Mouse (Mus musculus) urinary bladder, adult 2 months (tissue): Measurements from ENCODE around the gene Gm10160. TPM values are rescaled to one million over a fixed set of nuclear protein-coding genes. Genes with fewer than 3 reads are reported as not detected.
"Not testable (repeated sequence)": the region's sequence is repeated elsewhere in the genome, so short reads cannot be mapped to it uniquely, and the experiment has no call there.

ENCODE experiments used
- DNase-seq: peaks from one replicate; pipeline ENCODE4 v3.0.0; 2022; ENCODE audit warnings: low spot score
- polyA plus RNA-seq: library from polyadenylated mRNA; depleted of rRNA; stranded (reverse); fragments of >200 nt; gene quantifications from 2 replicates; pipeline ENCODE4 v1.2.3, GENCODE M21; 2012

Gene Gm10160
- polyA plus RNA-seq, 1 experiment, result not detected

DNA sequence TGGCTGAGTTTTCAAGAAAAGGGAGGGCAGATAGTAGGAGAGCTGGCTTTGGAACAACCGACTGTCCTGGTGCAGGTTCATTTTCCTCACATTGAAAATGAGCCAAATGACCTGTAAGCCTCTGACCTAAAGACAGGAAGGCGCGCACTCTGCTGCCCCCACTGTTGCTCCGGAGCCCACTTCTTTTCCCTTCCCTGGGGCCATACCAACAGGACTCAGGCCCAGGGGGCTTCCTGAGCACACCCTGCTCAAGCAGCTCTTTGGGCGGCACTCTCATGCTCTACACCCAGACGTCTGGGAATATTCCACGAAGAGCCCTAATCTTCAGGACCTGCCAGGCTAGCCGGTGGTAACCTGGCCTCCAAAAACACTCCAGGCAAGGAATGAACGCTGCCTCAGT, 2.6 kb upstream of the Gm10160 start:
- DNase-seq, result no peak

DNA sequence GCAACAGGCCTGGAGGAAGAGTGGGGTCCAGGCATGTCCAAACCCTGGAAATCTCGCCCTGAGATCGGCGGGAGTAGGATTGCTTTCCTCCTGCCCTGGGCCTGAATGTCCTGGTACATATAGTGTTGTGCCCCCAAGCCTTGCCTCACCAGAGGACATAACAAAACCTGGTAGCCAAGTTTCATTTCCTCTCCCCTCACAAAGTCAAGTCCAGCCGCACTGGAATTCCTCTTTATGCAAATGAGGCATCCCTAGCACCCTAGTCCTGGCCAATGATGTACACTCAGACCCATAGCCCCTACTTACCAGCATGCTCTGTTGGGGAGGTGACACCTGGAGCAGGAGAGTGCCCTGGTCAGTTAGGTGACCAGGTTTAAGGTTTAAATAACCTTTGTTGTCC, 627 bp upstream of the Gm10160 start:
- no peak for DNase-seq

DNA sequence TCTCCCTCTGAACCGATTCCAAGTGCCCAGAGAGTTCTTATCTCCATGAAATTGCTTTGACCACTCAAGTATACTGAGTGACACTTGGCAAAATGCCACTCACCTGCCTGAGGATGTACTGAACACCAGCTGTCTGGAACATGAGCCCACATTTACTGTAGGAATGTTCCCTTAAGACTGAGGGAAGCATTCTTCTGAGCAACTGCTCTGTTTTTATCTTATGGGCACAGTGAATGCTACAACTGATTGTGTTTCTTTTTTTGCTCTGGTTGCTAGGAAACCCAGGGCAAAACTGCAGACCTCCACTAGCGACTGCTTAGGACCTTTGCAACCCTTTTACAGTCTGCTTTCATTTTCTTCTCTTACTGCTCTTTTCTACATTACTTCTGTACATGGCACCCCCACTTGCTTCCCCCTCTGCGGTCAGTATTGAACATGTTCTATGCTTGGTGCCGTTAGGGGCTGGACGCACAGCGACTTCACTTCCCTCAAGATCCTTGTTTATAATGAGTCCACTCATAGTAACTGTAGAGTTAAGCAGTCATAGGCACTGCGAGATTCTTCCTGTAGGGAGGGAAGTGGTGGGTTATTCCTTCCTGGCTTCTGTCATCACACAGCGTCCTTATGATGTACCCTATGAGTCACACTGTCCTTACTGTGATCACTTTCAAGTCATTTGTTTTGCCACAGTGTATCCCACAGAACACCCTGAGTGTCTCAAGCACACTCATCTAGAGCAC, 856 bp downstream of the Gm10160 start:
- no peak for DNase-seq

DNA sequence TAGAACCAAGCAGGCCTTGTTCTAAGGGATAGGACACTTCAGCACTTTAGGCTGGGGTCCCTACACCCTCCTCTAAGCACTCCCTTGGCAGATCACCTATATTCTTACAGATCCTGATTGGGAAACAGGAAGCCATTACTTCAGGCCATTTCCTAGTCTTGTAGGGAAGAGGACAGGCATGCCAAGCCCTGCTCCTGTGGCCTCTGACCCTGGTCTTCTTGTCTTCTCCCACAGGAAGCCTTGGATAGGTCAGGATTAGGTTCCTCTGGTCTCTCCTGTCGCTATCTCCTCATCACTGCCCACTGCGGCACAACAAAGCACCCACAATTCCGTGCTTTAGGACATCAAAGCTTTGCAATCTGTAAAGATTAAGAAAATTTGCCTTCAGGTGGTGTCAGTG, 3.9 kb downstream of the Gm10160 start:
- DNase-seq, result no peak

DNA sequence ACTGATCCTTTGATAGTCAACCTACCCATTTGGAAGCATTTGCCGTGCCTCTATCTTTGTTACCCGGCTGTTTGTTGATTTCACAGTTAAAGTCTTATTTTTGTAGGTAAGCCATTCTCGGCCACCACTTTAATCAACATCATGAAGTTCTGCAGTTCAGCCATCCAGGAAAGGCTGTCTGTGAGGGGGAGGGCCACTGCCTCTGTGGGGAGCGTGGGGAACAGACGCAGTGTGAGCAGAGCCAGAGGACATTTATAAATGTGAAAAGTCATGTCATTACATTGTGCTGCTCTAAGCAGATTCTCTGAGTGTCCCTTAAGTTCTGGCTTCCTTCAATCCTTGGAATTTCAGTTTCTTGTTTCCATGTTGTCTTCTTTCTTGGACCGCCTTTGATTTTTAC, 5.4 kb downstream of the Gm10160 start:
- no peak for DNase-seq

DNA sequence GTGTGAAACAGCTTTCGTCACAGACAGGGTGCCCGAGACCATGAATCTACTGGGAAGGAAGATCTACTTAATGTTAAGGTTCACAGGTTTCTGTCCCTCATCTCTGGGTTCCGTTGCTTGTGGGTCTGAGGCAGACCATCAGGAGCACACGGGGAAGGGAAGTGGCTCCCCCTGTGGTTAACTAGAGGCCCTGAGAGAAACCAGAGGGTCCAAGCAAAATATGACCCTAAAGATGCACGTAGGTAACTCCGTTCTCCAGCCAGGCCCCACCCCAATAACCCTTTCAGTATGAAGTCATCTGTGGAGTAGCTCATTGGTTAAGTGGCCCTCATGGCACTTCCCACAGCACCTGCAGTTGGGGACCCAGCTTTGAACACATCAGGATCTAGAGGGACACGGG, 6.0 kb downstream of the Gm10160 start:
- DNase-seq, result no peak

DNA sequence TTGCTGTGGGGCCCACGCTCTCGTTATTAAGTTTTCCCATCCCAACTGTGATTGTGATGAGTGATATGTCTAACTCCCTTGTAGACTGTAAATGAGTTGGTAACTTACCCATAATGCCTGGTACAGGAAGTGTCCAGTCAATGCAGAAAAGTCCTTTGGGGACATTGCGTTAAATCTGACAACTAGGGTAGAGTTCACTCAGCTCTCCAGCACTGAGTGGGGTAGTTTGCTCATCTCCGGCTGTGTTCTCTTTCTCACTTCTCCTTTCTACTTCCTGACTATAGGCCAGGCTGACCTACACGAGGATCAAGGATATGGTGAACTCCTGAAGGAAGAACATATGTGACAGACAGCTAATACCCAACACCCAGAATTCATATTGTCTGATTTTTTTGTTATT, 6.4 kb downstream of the Gm10160 start:
- DNase-seq, result no peak

DNA sequence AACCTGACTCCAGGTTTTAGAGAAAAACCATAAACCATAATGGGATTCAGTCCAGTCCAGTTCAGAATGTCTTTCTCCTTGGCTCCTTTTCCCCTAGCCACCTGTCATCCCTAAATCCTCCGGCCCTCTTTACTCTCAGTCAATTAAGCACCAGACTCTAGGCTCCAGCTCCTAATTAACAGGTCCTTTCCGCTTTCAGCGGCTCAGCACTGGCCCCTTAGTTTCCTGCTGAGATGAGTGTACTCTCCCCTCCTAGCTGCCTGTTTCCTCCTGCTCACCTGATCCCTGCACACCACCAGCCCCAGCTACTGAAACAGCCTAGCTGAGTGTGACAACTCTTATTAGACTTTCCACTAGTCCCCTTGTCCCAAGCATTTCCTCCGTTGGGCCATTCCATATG, 7.8 kb downstream of the Gm10160 start:
- no peak for DNase-seq

DNA sequence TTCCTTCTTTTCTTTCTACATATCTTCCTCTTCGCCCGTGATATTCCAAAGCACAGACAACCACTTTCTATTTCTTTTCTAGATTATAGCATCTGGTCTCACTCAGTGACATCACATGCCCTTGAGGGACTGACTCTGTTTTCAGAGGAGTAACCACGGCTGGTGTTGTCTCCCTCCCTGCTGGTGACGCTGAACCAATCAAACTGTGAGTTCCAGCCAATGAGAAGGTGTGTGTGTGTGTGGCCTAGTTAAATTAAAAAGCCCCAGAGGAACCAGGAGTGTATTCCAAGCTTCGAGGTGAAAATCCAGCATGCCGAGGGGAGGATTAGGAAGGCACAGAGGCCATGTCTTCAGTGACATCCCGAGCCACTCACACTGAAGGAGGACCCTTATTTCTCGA, 8.6 kb downstream of the Gm10160 start:
- no peak for DNase-seq

DNA sequence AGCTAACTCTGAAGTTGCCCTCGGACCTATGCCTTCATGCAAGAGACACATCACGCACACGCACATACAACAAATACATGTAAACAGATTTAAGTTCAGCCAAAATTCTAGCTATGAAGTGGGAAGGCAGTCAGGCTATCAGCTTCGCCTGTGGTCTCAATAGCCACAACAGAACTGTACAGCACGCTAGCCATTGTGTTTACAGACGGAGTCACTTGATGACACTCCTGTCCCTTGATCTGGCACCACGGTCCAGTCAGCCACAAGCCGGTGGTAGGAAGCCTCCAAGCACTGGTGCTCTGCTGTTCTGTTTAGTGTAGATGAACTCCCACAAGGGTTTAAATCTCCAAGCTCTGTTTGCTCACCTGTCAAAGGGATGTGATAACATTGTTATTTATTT, 9.6 kb downstream of the Gm10160 start:
- DNase-seq, result no peak

DNA sequence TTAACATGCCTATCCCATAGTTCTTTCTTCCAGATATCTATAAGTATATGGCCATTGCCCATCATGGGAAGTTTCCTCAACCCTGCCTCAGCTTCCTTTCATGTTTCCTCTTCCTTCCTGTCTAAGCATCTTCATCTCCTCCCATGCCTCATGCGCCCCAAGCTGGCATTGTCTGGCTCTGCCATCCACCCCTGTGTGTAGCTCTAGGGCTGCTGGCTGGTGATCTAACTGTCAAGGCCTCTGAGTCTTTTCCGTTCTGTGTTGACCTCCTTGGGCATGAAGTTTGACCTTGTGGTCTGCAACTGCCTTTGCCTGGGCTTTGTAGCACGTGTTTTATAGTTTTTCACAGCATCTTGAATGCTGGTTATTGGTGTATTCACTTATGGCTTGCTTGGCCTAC, 10.3 kb downstream of the Gm10160 start:
- DNase-seq, result no peak

DNA sequence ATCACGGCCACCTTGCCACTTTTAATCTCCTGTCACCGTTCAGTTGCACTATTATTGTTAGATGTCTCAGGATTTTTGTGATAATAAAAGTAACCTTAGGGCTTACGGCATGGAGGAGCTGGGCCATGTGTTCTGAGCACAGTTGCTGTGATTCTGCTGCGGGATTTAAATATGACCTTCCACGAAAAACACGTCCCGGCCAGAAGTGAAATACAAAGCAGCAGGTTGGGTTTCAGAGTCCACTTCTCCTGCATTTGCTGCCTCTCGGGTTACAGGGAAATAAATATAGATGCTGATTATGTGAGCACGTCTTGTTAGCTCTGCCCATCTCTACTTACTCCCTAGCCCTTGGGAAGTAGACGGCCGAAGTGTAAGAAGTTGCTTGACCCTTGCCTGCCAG, 10.8 kb downstream of the Gm10160 start:
- DNase-seq, result no peak

DNA sequence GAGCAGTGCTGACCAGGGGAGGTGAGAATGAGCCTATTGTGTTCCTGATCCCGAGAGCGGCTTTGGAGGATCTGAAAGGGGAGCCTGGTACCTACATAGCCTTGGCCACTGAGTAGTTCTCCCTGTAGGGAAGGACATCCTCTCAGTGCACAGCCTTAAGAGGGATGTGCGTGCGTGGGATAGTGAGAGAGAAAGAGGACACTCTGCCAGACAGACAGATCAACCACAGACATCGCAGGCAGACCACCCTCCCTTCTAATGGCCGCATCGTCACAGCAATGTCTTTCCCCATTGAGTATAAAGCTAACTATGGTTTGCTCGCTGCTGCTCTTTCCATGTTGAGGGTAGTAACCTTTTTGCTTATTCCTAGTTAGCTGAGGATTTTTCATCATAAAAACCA, 11.7 kb downstream of the Gm10160 start:
- no peak for DNase-seq

DNA sequence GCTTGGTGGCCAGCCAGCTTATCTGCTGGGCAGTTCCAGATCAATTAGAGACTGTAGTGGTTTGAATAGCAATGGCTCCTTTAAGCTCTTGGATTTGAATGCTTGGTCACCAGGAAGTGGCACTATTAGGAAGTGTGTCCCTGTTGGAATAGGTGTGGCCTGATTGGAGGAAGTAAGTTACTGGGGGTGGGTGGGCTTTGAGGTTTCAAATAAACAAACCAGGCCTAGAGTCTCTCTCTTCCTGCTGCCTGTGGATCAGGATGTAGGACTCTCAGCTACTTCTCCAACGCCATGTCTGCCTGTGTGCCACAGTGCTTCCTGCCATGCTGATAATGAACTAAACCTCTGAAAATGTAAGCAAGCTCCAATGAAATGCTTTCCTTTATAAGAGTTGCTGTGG, 12.6 kb downstream of the Gm10160 start:
- DNase-seq, result no peak

DNA sequence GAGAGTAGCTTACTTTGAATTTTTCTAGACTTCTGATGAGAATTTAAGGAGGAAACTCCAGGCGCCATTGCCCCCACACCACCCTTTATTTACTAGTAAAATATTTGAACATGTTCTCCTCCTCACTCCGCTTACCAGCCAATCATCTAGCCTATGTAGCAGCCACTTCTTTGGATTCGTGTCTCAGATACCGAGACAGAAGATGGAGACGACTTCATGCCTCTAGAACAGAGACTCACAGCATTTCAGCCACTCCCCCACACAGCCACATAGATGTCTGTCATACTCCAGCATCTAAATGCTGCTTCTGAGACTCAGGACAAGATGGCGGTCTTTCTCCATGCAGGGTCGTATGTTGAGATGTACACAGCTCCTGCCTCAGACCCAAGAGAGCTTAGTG, 13.5 kb downstream of the Gm10160 start:
- DNase-seq, result no peak

DNA sequence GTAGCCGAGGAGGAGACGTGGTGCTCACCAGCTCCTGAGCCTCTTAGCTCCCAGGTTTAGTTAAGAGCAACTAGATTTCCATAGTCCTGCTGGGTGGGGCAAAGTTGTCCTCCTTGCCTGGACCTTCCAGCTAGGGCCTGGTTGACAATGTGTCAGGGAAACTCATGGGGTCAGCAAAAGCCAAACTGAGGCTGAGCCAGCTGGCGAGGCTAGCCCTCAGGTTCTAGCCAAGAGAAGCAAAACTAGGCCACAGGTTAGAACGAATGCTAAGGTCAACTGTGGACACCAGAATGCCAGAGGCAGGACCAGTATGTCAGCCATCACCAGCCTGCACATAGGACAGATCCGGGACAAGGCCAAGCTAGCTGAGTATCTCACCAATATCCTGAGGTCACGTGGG, 14.2 kb downstream of the Gm10160 start:
- DNase-seq, result no peak

DNA sequence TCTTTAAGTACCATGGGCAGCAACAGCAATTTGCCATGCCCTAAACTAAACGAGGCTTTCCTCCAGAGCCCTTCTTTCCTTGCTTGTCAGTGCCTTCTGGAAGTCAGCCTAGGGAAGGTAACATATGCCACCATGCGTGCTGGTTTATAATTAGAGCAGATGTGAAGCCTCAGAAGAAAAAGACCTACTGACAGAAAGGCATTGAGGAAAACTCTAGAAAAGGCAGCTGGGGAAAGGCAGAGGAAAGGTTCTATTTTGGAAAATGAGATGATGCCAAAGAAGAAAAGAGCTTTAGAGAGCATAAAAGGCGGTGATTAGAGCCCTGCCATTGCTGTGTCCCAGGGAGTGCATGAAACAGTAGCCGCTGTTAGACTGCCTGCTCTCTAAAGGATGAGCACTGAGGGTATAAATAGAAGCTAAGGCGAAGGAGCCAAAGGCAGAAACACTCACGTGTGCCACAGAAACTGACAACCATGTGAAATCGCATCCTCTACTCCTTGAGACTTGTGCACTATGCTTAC, 14.9 kb downstream of the Gm10160 start:
- DNase-seq, result no peak

DNA sequence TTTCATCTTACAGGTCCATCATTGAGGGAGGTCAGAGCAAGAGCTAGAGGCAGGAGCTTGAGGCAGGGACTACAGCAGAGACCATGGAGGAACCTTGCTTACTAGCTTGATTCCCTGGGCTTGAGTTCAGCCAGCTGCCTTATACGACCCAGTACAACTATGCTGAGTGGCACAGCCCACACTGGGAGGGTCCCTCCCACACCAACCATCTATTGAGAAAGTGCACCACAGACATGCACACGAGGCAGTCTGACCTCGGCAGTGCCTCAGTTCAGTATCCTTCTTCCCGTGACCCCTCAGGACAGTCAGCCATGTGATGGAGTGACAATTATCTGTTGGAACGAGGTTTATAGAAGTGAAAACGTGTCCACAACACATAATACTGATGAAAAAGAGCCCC, 15.8 kb downstream of the Gm10160 start:
- DNase-seq, result no peak

DNA sequence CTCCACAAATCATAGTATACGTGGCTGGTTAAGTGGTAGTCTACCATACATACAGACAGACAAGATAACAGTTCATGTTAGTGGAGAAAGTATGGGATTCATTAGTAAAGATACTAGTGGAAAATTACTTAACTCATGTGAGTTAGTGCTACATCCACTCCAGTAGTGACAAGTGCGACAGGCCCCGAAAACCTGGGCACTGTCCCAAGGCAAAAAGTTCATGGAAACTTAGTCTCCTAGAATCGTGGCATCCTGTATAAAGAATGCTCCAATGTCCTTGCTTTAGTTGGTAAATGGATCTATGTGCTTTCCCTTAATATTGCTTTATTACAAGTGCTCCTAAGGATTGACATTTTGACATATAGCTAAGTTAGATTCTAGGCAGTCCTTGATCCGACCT, 17.8 kb downstream of the Gm10160 start:
- DNase-seq, result not testable (repeated sequence)

DNA sequence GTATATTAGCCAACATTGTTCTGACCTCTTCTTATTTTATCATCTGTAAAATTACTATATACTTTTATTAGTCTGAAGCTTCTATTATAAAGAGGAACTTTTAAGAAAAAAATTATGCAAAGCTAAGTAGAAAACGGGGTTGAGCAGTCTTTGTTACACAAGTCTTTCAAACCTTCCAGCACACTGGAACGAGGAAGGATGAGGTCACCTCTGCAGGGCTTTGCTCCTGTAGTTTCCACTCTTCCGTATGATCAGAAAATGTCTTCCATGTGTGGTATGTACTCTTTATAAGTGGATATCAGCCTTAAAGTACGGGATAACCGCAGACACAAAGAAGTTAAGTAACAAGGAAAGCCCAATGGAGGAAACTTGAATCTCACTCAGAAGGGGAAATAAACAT, 20.2 kb downstream of the Gm10160 start:
- no peak for DNase-seq

DNA sequence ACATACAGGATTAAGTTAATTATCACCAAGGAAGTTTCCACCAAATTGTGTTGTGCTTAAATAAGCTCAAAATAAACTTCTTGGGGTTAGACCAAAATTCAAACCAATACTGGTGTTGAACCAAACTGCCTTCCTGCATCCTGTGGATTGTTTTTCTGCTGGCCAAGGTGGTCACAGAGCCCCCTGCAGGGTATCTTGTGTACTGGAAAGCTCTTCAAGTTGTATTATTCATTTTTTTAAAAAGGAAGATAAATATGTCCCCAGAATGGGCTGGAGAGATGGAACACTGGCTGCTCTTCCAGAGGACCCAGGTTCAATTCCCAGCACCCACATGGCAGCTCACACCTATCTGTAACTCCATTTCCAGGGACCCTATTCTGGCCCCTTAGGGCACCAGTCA, 20.7 kb downstream of the Gm10160 start:
- no peak for DNase-seq

DNA sequence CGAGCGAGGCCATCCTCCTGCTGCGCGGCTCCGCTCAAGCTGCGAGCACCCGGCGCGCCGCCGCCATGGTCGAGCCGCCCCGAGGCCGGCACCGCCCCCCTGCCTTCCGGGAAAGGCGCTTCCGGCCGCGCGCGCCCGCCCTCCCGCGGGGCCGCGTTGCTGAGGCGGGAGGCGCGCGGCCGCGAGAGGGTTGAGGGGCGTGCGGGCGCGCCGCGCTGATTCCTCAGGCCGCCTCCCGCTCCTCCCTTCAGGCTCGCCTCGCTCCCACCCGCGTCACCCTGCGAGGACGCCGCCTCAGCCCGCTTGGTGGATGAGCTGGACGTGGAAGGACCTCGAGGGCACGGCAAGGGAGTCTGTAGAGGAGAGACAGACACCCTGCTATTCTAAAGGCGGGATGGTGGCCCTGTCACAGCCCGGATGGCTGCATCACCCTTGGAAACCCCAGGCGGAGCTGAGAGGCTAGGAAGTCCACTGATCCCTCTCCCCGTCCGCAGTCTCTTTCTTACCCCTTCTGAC, 26.2 kb downstream of the Gm10160 start, which contains the start of gene Btbd1:
Gene Btbd1 (minus strand): TSS at position 53 of the 516 bp plus-strand sequence.
- DNase-seq, result peak; percentile 80

DNA sequence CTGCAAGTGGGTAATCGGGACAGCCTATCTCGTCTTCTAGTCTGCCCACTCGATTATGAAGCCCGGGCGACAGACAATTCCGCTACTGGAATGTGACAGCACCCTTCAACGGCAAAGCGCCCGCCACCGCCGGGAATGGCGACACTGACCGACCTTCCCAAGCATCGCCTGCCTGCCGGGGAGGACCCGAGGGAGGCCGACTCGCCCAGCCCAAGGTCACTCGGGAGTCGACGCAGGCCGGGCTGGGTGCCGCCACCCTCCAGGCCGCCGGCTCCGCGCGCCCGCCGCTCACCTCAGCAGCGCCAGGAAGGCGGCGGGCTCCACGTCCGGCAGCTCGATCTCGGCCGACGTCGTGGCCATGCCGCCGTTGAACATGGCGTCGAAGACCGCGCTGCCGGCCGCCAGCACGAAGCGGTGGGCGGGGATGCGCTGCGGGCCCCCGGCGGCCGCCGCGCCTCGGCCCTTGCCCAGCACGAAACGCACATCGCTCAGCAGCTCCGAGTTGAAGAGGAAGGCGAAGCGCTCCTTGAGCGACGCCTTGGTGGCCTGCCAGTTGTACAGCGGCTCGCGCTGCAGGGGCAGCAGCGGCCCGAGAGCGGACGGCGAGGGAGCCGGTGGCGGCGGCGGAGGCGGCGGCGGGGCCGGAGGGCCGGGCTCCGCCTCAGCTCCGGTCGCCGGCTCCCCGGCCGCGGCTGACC, 26.8 kb downstream of the Gm10160 start:
- peak; percentile 52 for DNase-seq
